Mouse (Mus musculus) limb, embryonic 13.5 days (tissue): ENCODE results near the gene Tnfrsf11a. TPM values are rescaled to one million over a fixed set of nuclear protein-coding genes. Genes with fewer than 3 reads are reported as not detected.

Experiments used
- ATAC-seq: fragments of 200-750 bp; cut with Nextera tagmentation; 2 replicates; pipeline ENCODE4 v1.8.0; 2017; ENCODE audit warnings: low read depth, moderate number of reproducible peaks, moderate TSS enrichment; ENCODE audit not compliant: low FRiP score
- H3K27ac ChIP-seq: fragments of 300-500 bp; sonication (generic); 2 replicates; pipeline ENCODE4 v1.5.1; 2015; ENCODE audit warnings: inconsistent platforms, mild to moderate bottlenecking, moderate library complexity
- H3K27me3 ChIP-seq: fragments of 300-500 bp; sonication (generic); 2 replicates; pipeline ENCODE4 v1.6.1; 2015; ENCODE audit warnings: mild to moderate bottlenecking, inconsistent platforms
- H3K36me3 ChIP-seq: fragments of 300-500 bp; sonication (generic); 2 replicates; pipeline ENCODE4 v1.6.1; 2015; ENCODE audit warnings: inconsistent platforms, mild to moderate bottlenecking, moderate library complexity
- H3K4me1 ChIP-seq: fragments of 300-500 bp; sonication (generic); 2 replicates; pipeline ENCODE4 v1.6.1; 2015; ENCODE audit warnings: inconsistent platforms
- H3K4me2 ChIP-seq: fragments of 300-500 bp; sonication (generic); replicated peaks from 2 replicates; pipeline ENCODE4 v1.6.1; 2015; ENCODE audit warnings: inconsistent platforms, mild to moderate bottlenecking, moderate library complexity
- H3K4me3 ChIP-seq: fragments of 300-500 bp; sonication (generic); 2 replicates; pipeline ENCODE4 v1.5.1; 2015; ENCODE audit warnings: moderate library complexity, mild to moderate bottlenecking, inconsistent platforms
- H3K9ac ChIP-seq: fragments of 300-500 bp; sonication (generic); 2 replicates; pipeline ENCODE4 v1.6.1; 2015; ENCODE audit warnings: mild to moderate bottlenecking, inconsistent platforms
- H3K9me3 ChIP-seq: fragments of 300-500 bp; sonication (generic); 2 replicates; pipeline ENCODE4 v1.6.1; 2016; ENCODE audit warnings: inconsistent platforms
- WGBS: fragments of 180-500 bp; shearing (Covaris S2); methylation state at CpG from one replicate; pipeline ENCODE4 v1.1.7; 2015; 5-methylcytosine and 5-hydroxymethylcytosine counted together
- polyA plus RNA-seq: library from polyadenylated mRNA; unstranded; fragments of >200 nt; fragmentation: Nextera tagmentation; extraction: Ambion mirVana; gene quantifications from 2 replicates; pipeline ENCODE4 v1.2.1, GENCODE M21; 2015

Tnfrsf11a gene
- polyA plus RNA-seq, 1 experiment from 2014 or later, result 0.98 TPM

GRCm38 (mm10) chr1:105843386-105843785 lies 62.9 kb downstream of the Tnfrsf11a start:
- H3K4me2 ChIP-seq, result peak overlapping the region; percentile 57
- H3K27ac ChIP-seq, result no peak overlapping the region
- peaks cover 37% of the 10 kb centered on the region for H3K27me3 ChIP-seq
- H3K36me3 ChIP-seq, result no peaks in the 10 kb centered on the region
- H3K4me1 ChIP-seq, result peaks cover 17% of the 10 kb centered on the region
- WGBS, result 1% methylated on average over 12 of the region's 12 CpGs
- peak overlapping the region; percentile 13 for H3K4me3 ChIP-seq
- no peak for ATAC-seq
- H3K9ac ChIP-seq, result no peak overlapping the region
- no peaks in the 10 kb centered on the region for H3K9me3 ChIP-seq

GRCm38 (mm10) chr1:105843856-105844255 lies 63.3 kb downstream of the Tnfrsf11a start:
- Histone ChIP-seq H3K4me3 (peak overlapping the region; percentile 13), H3K4me2 (peak overlapping the region; percentile 57), H3K36me3 (no peaks in the 10 kb centered on the region), H3K9me3 (no peaks in the 10 kb centered on the region), H3K9ac (no peak overlapping the region), H3K4me1 (peaks cover 17% of the 10 kb centered on the region), H3K27me3 (peaks cover 37% of the 10 kb centered on the region), H3K27ac (no peak overlapping the region)
- 4% methylated on average over 2 of the region's 2 CpGs for WGBS
- no peak for ATAC-seq

- no peak overlapping the region for H3K27ac ChIP-seq
- peak overlapping the region; percentile 35; the same call in 1 of the 2 replicates for H3K9ac ChIP-seq
- peak overlapping the region; percentile 57 for H3K4me2 ChIP-seq
- ATAC-seq, result peak; percentile 36; the same call in 1 of the 2 replicates
- H3K27me3 ChIP-seq, result peaks cover 37% of the 10 kb centered on the region
- 9% methylated on average over 25 of the region's 28 CpGs for WGBS
- no peaks in the 10 kb centered on the region for H3K9me3 ChIP-seq
- H3K4me3 ChIP-seq, result peak overlapping the region; percentile 29
- no peaks in the 10 kb centered on the region for H3K36me3 ChIP-seq
- H3K4me1 ChIP-seq, result peaks cover 17% of the 10 kb centered on the region
These were observed 64.0 kb downstream of the Tnfrsf11a start for GRCm38 (mm10) chr1:105844341-105845006.

GRCm38 (mm10) chr1:105846431-105846830 lies 65.9 kb downstream of the Tnfrsf11a start:
- H3K9ac ChIP-seq, result no peak overlapping the region
- H3K4me2 ChIP-seq, result no peak overlapping the region
- H3K9me3 ChIP-seq, result no peaks in the 10 kb centered on the region
- H3K4me3 ChIP-seq, result no peak overlapping the region
- no peak for ATAC-seq
- H3K27me3 ChIP-seq, result peaks cover 37% of the 10 kb centered on the region
- no peak overlapping the region for H3K27ac ChIP-seq
- H3K36me3 ChIP-seq, result no peaks in the 10 kb centered on the region
- H3K4me1 ChIP-seq, result peaks cover 17% of the 10 kb centered on the region
- WGBS, result 78% methylated on average over 2 of the region's 2 CpGs

- Histone ChIP-seq H3K4me3 (no peak overlapping the region), H3K4me1 (peaks cover 11% of the 10 kb centered on the region), H3K4me2 (no peak overlapping the region), H3K27me3 (peaks cover 22% of the 10 kb centered on the region), H3K36me3 (no peaks in the 10 kb centered on the region), H3K27ac (no peak overlapping the region), H3K9me3 (no peaks in the 10 kb centered on the region), H3K9ac (no peak overlapping the region)
- ATAC-seq, result no peak
- 88% methylated on average over 8 of the region's 8 CpGs for WGBS
These were observed 68.3 kb downstream of the Tnfrsf11a start for GRCm38 (mm10) chr1:105848806-105849205.

GRCm38 (mm10) chr1:105851341-105851740 lies 70.8 kb downstream of the Tnfrsf11a start:
- Histone ChIP-seq H3K9me3 (no peaks in the 10 kb centered on the region), H3K4me1 (no peaks in the 10 kb centered on the region), H3K4me3 (no peak overlapping the region), H3K27ac (no peak overlapping the region), H3K27me3 (no peaks in the 10 kb centered on the region), H3K4me2 (no peak overlapping the region), H3K9ac (no peak overlapping the region), H3K36me3 (no peaks in the 10 kb centered on the region)
- 87% methylated on average over 2 of the region's 2 CpGs for WGBS
- no peak for ATAC-seq

- 89% methylated on average over 2 of the region's 2 CpGs for WGBS
- Histone ChIP-seq H3K4me2 (no peak overlapping the region), H3K27me3 (no peaks in the 10 kb centered on the region), H3K36me3 (no peaks in the 10 kb centered on the region), H3K9ac (no peak overlapping the region), H3K4me1 (peaks cover 5% of the 10 kb centered on the region; the same call in 1 of the 2 replicates), H3K9me3 (no peaks in the 10 kb centered on the region), H3K27ac (no peak overlapping the region), H3K4me3 (no peak overlapping the region)
- no peak for ATAC-seq
These were observed 79.2 kb downstream of the Tnfrsf11a start for GRCm38 (mm10) chr1:105859740-105860139.

- no peak for ATAC-seq
- H3K27ac ChIP-seq, result no peak overlapping the region
- WGBS, result 74% methylated on average over 6 of the region's 6 CpGs
- no peaks in the 10 kb centered on the region for H3K36me3 ChIP-seq
- H3K27me3 ChIP-seq, result no peaks in the 10 kb centered on the region
- peaks cover 12% of the 10 kb centered on the region for H3K4me1 ChIP-seq
- no peaks in the 10 kb centered on the region for H3K9me3 ChIP-seq
- H3K4me2 ChIP-seq, result no peak overlapping the region
- H3K4me3 ChIP-seq, result no peak overlapping the region
- no peak overlapping the region for H3K9ac ChIP-seq
These were observed 96.1 kb downstream of the Tnfrsf11a start for GRCm38 (mm10) chr1:105876589-105876988.

GRCm38 (mm10) chr1:105877808-105878207 lies 97.3 kb downstream of the Tnfrsf11a start:
- Histone ChIP-seq H3K36me3 (no peaks in the 10 kb centered on the region), H3K27ac (no peak overlapping the region), H3K4me2 (no peak overlapping the region), H3K9me3 (no peaks in the 10 kb centered on the region), H3K4me3 (no peak overlapping the region), H3K4me1 (peaks cover 12% of the 10 kb centered on the region), H3K27me3 (no peaks in the 10 kb centered on the region), H3K9ac (no peak overlapping the region)
- WGBS, result 80% methylated on average over 5 of the region's 5 CpGs
- ATAC-seq, result no peak

- no peak for ATAC-seq
These were observed 97.9 kb downstream of the Tnfrsf11a start for GRCm38 (mm10) chr1:105878416-105878815.

GRCm38 (mm10) chr1:105880555-105881304 lies 100.2 kb downstream of the Tnfrsf11a start:
- H3K36me3 ChIP-seq, result no peaks in the 10 kb centered on the region
- H3K9me3 ChIP-seq, result no peaks in the 10 kb centered on the region
- H3K4me2 ChIP-seq, result peak overlapping the region; percentile 62
- ATAC-seq, result peak; percentile 82
- H3K9ac ChIP-seq, result no peak overlapping the region; the same call in 1 of the 2 replicates
- 11% methylated on average over 25 of the region's 25 CpGs for WGBS
- H3K27ac ChIP-seq, result no peak overlapping the region
- no peaks in the 10 kb centered on the region for H3K27me3 ChIP-seq
- H3K4me3 ChIP-seq, result peak overlapping the region; percentile 33
- peaks cover 12% of the 10 kb centered on the region for H3K4me1 ChIP-seq

More at GRCm38 (mm10) chr1:105878416-105878815, 97.9 kb downstream of the Tnfrsf11a start:
- no peaks in the 10 kb centered on the region for H3K9me3 ChIP-seq
- no peaks in the 10 kb centered on the region for H3K36me3 ChIP-seq
- H3K27ac ChIP-seq, result no peak overlapping the region
- 88% methylated on average over 11 of the region's 11 CpGs for WGBS
- H3K4me1 ChIP-seq, result peaks cover 12% of the 10 kb centered on the region
- H3K4me3 ChIP-seq, result no peak overlapping the region
- no peaks in the 10 kb centered on the region for H3K27me3 ChIP-seq
- no peak overlapping the region for H3K9ac ChIP-seq
- no peak overlapping the region for H3K4me2 ChIP-seq

GRCm38 (mm10) chr1:105881466-105881865 lies 100.9 kb downstream of the Tnfrsf11a start:
- no peaks in the 10 kb centered on the region for H3K27me3 ChIP-seq
- WGBS, result 73% methylated on average over 7 of the region's 7 CpGs
- no peak overlapping the region for H3K27ac ChIP-seq
- no peak overlapping the region for H3K4me3 ChIP-seq
- H3K36me3 ChIP-seq, result no peaks in the 10 kb centered on the region
- no peak overlapping the region for H3K9ac ChIP-seq
- H3K9me3 ChIP-seq, result no peaks in the 10 kb centered on the region
- no peak for ATAC-seq
- peaks cover 12% of the 10 kb centered on the region for H3K4me1 ChIP-seq
- H3K4me2 ChIP-seq, result peak overlapping the region; percentile 62; the same call in 1 of the 2 replicates
